Mouse (Mus musculus) left cerebral cortex, adult 2 months (tissue): ENCODE results near the gene Dgkd. TPM values are rescaled to one million over a fixed set of nuclear protein-coding genes. Genes with fewer than 3 reads are reported as not detected.

Source experiments
- DNase-seq, 2 experiments: peaks; one replicate each; pipeline ENCODE4 v3.0.0; 2021 to 2022; ENCODE audit warnings: low spot score in 2 of 2, mixed read lengths in 1 of 2; ENCODE audit errors: extremely low spot score in 1 of 2
- H3K27ac ChIP-seq: fragments of 200-600 bp; 2 replicates; pipeline ENCODE4 v1.8.1; 2022
- H3K4me3 ChIP-seq: fragments of 200-600 bp; 2 replicates; pipeline ENCODE4 v1.8.1; 2022
- CTCF ChIP-seq: fragments of 200-600 bp; IDR thresholded peaks from 2 replicates; pipeline ENCODE4 v1.8.1; 2022; ENCODE audit warnings: antibody characterized with exemption, mild to moderate bottlenecking, moderate library complexity
- intact Hi-C: fragments of 180-260 bp; cut with DNase I; formaldehyde crosslinking; loops from one replicate; pipeline ENCODE4 v1.15.1; 2025
- total RNA-seq, 2 experiments: library from RNA; stranded (reverse); gene quantifications; 2 replicates each; pipeline ENCODE4 v1.2.3; 2021

Gene Dgkd
- total RNA-seq, 2 experiments from 2014 or later, result 95.3 to 106 TPM

DNA sequence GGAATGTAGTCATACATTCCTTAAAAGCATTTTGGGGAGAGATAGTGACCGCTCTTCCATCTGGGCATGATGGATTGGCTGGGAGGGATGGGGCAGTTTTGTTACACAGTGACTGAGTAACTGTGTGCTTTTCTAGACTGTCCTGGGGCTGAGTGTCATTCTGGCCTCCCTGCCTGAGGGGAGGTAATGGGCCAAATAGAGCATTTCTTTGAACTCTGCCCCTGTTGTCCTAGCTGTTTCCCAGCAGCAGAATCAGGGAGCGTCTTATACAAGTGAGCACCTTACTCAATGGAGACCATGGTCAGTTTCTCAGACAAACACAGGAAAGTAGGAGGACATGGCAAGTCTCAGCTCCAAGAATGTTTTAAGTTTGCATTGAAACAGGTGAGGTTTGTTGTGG is 43.8 kb downstream of the Dgkd start:
- Histone ChIP-seq H3K27ac (no peak overlapping the region), H3K4me3 (no peak overlapping the region)
- no peak for TF ChIP-seq CTCF
- DNase-seq, result no peak
- intact Hi-C loops, result no loop called here

DNA sequence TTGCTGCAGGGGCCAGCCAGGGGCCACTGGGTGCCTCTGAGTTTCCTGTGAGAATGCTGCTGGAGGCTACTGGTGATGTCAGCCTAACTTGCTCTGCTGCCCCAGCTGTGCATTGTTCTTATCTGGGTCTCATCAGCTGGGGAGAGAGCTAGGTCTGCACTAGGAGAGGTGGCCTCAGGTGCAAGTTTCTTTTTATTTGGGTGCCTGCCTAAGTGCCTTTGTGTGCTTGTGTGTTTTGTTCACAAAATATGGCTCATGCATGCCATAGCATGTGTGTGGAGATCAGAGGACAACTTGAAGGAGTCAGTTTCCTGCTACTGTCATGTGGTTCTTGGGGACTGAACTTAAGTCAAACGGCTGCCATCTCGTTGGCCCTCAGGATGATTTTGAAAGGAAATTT is 46.6 kb downstream of the Dgkd start:
- no peak overlapping the region for H3K4me3 ChIP-seq
- H3K27ac ChIP-seq, result no peak overlapping the region
- DNase-seq, result no peak
- TF ChIP-seq CTCF, result no peak
- intact Hi-C loops, result no loop called here

DNA sequence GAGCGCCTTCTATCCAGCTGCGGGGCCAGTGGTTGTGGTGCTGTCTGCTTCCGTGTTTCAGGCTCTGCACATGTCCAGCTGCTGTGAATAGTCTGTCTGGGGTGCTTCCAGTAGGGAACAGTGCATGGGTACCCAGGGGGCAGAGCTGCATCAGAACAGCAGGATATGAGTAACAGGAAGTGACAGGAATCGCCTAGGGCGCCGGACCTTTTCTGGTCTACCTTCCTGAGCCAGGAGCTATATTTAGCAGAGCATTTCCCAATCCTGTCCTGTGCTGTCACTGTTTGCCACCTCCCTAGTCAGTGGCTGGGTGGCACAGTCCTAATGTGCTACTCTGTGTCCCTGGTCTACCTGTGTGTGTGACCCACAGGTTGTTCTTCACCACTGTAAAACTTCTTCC is 47.9 kb downstream of the Dgkd start:
- no peak for DNase-seq
- no peak overlapping the region for H3K4me3 ChIP-seq
- intact Hi-C loops, result no loop called here
- no peak overlapping the region for H3K27ac ChIP-seq
- no peak for TF ChIP-seq CTCF

DNA sequence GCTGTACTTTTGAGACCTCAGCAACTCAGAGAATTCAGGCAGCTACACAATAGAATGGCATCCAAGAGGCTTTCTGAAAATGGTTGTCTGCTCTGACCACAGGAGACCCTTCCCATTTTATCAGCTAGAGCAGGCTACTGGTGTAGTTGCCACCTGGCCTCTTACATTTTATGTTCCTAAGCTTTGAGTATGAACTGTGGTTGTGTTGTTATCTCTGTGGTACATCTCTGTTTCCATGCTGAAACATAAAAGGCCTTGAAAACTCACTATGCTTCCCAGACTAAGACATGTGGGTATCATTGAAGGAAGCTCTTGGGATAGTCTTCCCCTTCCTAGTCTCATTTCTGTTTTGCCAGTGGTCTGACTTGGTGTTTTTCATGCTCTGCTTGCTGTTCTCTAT is 49.1 kb downstream of the Dgkd start:
- TF ChIP-seq CTCF, result no peak
- no peak overlapping the region for H3K4me3 ChIP-seq
- intact Hi-C loops, result no loop called here

DNA sequence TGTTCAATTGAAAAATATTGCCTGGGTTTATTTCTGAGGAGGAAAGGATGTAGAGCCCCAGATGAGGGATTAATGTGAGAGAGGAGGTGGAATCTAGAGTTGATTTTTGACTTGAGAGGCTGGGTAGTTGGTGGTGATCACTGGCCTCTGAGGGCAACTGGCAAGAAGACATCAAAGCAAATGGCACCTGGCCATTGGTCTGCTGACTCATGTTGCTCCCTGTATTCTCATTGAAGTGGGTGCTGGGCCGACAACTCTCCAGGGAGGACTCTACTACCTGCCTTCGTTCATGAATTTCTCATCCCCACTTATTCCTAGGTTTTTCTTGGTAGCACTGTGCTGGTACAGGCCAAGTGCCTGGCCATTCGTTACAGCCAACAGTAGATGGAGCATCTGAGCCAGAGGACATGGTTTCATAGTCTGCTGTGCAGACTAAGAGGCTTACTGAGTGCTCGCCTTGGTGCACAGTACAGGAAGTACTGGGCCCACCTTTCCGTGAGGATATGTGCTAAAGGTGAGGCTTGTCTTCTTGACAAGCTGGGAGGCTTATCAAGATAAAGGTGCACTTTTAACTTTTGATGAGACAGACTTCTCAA is 53.4 kb downstream of the Dgkd start:
- DNase-seq, result no peak
- H3K27ac ChIP-seq, result no peak overlapping the region
- TF ChIP-seq CTCF, result peak; percentile 48
- H3K4me3 ChIP-seq, result no peak overlapping the region
- intact Hi-C loops, result no loop called here

More for the DNA sequence above, 49.1 kb downstream of the Dgkd start:
- no peak overlapping the region for H3K27ac ChIP-seq
- no peak for DNase-seq

DNA sequence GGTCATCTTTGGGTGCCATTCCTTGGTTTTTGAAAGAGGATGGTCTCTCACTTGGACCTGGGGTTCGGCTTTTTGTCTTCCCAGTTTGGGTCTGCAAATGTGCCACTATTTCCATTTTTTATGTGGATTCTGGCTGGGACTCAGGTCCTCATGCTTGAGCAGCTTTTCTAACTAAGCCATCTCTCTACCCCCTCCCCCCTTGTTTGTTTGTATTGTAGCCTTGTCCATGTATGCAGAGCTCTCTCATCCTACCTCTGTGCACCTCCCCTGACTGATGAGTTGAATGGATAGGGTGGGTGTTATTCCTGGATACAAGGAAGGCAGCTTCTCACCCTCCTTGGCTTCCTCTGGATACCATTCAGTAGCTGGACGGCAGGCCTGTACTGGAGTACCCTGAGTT is 54.9 kb downstream of the Dgkd start:
- DNase-seq, result no peak
- TF ChIP-seq CTCF, result no peak
- H3K4me3 ChIP-seq, result no peak overlapping the region
- no peak overlapping the region for H3K27ac ChIP-seq
- intact Hi-C loops, result no loop called here

DNA sequence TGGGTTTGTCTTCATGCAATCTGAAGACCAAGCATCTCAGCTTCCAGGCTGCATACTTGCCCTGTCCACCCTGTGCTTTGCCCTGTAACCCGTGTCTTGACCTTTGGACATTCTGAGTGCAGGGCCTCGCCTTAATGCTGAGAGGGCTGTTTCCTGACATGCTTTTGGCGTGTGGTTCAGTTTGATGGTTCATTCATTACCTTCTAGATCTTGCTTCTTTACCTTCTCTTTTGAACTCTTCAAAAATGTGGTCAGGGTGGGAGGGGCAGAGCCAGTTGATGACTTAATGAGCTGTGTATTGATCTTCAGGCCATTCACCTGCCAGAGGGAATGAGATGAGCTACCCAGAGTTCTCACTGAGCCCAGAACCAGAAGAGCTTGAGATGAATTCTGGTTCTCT is 55.6 kb downstream of the Dgkd start:
- DNase-seq, result no peak
- intact Hi-C loops, result no loop called here
- H3K4me3 ChIP-seq, result no peak overlapping the region
- H3K27ac ChIP-seq, result no peak overlapping the region
- no peak for TF ChIP-seq CTCF

DNA sequence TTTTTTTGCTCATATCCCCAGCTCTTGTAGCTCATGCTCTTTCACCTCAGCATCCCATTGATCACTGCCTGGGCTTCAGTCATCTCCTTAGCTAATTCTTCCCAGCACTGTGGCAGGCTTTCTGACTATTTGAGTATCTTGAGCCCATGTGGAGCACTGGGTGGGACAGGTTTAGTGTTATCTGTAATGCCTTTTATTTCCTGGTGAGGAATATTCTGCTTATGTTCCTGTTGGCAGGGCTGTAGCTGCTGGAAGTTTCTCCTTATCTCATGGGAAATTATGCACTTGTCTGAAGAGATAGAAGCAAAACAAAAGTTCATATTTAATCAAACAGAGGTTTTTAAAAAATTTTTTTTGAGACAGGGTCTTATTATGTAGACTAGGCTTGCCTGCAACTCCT is 56.5 kb downstream of the Dgkd start:
- DNase-seq, result no peak
- Histone ChIP-seq H3K4me3 (no peak overlapping the region), H3K27ac (no peak overlapping the region)
- intact Hi-C loops, result no loop called here
- TF ChIP-seq CTCF, result no peak

DNA sequence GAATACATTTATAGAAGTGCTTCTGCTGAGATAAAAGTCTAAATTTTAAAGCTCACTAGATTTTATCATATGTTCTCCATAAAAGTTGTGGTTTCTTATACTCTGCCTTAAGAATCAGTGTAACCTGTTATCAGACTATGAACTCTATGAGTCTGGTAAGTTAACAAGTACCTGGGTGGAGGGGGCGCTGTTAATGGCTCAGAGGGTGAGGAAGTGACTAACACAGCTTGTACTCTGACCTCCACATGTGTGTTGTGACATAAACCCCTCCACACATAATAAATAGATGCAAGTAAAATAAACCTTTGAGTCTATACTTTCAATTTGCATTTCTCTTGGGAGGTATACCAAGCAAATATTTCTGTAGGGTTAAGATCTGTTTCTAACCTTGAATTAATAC is 57.3 kb downstream of the Dgkd start:
- no peak for TF ChIP-seq CTCF
- Histone ChIP-seq H3K27ac (no peak overlapping the region), H3K4me3 (no peak overlapping the region)
- intact Hi-C loops, result no loop called here
- DNase-seq, result no peak

DNA sequence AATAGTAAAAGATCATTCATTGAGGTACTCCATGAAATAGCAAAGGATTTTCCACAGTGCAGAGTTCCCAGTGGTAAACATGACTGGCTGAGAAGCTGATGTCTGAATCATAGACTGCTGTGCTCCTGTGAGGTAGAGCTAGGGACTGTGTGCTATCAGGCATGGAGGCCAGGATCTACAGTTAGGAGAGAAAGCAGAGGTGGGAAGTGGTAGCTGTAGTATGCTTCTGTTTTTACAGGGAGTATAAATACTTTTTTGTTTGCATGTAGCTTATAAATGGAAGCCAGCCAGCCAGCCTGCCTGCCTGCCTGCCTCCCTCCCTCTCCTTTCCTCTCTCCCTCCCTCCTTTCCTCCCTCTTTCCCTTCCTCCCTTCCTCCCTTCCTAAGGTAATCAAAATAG is 60.3 kb downstream of the Dgkd start:
- intact Hi-C loops, result loop anchor here (2.0 kb wide), 1 partner anchor 59 kb away; no protein-coding TSS in a partner anchor
- no peak for DNase-seq
- H3K27ac ChIP-seq, result no peak overlapping the region
- H3K4me3 ChIP-seq, result no peak overlapping the region
- no peak for TF ChIP-seq CTCF

DNA sequence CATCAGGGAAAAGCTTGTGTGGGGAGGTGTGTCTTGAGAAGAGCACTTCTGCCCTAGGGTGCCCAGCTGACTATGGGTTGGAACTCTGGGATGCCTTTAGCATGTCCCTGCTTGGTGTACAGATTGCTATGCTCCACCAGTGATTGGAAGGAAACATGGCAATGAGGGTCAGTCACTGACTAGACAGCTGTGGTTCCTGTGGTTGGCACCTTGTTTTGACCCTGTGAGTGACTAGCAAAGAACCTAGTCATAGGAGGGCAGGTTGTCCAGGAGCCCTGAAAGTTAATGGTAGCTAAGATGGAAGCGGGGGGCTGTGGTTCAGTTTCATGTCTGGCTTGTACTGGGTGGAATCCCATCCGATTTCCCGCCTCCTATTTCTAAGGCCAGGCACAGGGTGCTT is 64.3 kb downstream of the Dgkd start:
- TF ChIP-seq CTCF, result no peak
- DNase-seq, result no peak
- Histone ChIP-seq H3K4me3 (no peak overlapping the region), H3K27ac (no peak overlapping the region)
- intact Hi-C loops, result no loop called here

DNA sequence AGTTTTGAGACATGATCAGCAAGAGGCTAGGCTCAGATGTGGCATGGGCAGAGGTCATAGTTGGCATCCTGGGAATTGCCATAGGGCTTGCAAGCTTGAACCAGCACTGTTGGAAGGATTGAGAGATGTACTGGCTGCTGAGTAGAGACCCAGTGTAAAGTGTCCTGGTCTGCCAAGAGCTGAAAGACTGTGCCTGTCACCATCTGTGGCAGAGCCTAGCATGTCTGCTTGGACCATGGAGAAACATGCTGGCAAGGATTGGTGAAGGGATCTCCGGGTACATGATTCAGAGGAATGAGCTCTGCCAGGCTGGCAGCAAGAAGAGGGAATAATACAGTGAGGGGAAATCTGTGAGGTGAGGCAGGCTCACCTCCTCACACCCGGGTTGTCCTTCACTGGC is 65.0 kb downstream of the Dgkd start:
- Histone ChIP-seq H3K4me3 (no peak overlapping the region), H3K27ac (no peak overlapping the region)
- no peak for DNase-seq

DNA sequence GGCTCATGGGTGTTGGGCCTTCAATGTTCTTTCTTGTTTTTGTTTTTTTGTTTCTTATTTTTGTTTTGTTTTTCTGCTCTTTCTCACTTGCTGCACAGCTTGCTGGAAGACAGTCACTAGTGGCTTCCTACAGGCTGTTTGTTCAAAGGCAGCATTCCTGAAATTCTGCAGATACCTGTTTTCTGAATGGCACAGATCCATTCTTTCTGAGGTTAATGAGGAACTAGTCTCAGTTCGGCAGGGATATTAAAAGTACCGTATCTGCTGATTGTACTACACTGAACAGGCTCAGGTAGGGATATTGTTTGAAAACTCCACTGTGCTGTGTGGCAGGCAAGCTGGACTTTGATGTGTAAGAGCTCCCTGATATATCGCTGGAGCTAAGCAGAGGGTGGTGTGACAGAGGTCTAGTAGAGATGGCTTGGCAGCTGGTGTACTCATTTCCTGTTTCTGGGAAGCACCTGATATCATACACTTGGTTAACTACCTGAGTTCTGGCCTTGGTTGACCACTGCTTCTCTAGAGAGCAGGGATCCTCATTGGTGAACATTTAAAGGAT is 67.0 kb downstream of the Dgkd start:
- intact Hi-C loops, result loop anchor here (5.0 kb wide), 2 partner anchors 133 to 153 kb away; no protein-coding TSS in a partner anchor
- Histone ChIP-seq H3K27ac (no peak overlapping the region), H3K4me3 (no peak overlapping the region)
- no peak for DNase-seq
- TF ChIP-seq CTCF, result no peak

More for the DNA sequence above, 65.0 kb downstream of the Dgkd start:
- intact Hi-C loops, result no loop called here
- TF ChIP-seq CTCF, result no peak
